In genomic region chr1:87828185-87828584, GRCm38 (mm10) we compare ENCODE assay signal across 10 mouse cellular contexts. TPM values are rescaled to one million over a fixed set of nuclear protein-coding genes. Genes with fewer than 3 reads are reported as not detected.
DNase-seq lines count a peak whose midpoint lies in the region; ATAC-seq and TF ChIP-seq lines count a peak whose summit lies in the region.
"Had no signal": no experiment of that assay in that cellular context is flagged by ENCODE, and none has a peak within 500 bp of the region (broad histone marks: within the 10 kb centered on the region; RNA-seq: fewer than 3 reads in every experiment).

No protein-coding gene starts in this region.

- peak overlapping the region; percentile 69 for H3K27ac ChIP-seq in heart, adult 2 months
- no peak overlapping the region for H3K27ac ChIP-seq in heart, embryonic 12.5 days (ENCODE audit: poor library complexity, severe bottlenecking)
- H3K27ac ChIP-seq in bone marrow, adult 2 months (ENCODE audit: control insufficient read depth, insufficient read depth, low read depth, low read length, poor library complexity): peak overlapping the region; percentile 98
- no peak overlapping the region for H3K27ac ChIP-seq in lung, postnatal 0 days (ENCODE audit: low read length)
- H3K27ac ChIP-seq: lung, embryonic 15.5 days had no signal

- 39% methylated on average over 9 of the region's 9 CpGs for WGBS in heart, adult 2 months
- WGBS in heart, embryonic 12.5 days: 51% methylated on average over 9 of the region's 9 CpGs
- 3% methylated on average over 9 of the region's 9 CpGs for WGBS in bone marrow, adult 2 months
- WGBS in lung, postnatal 0 days: 49% methylated on average over 9 of the region's 9 CpGs

- no peaks in the 10 kb centered on the region for H3K36me3 ChIP-seq in heart, adult 2 months (ENCODE audit: control insufficient read depth, insufficient read depth, low read length)
- H3K36me3 ChIP-seq in heart, embryonic 12.5 days: no peaks in the 10 kb centered on the region
- H3K36me3 ChIP-seq in lung, postnatal 0 days (ENCODE audit: insufficient read depth, low read length): no peaks in the 10 kb centered on the region
- no peaks in the 10 kb centered on the region for H3K36me3 ChIP-seq in splenic B cell, adult 2 months (ENCODE audit: control insufficient read depth, insufficient read depth, low read length, poor library complexity, severe bottlenecking)
- H3K36me3 ChIP-seq: lung, embryonic 15.5 days had no signal

- no peak overlapping the region for H3K4me2 ChIP-seq in heart, embryonic 12.5 days
- H3K4me2 ChIP-seq in lung, postnatal 0 days (replicated peaks; ENCODE audit: low read depth, low read length): no peak overlapping the region
- H3K4me2 ChIP-seq: lung, embryonic 15.5 days had no signal

- H3K27me3 ChIP-seq in heart, adult 2 months (ENCODE audit: control insufficient read depth, insufficient read depth, low read length): no peaks in the 10 kb centered on the region
- H3K27me3 ChIP-seq in heart, embryonic 12.5 days (replicated peaks): no peaks in the 10 kb centered on the region
- H3K27me3 ChIP-seq in lung, postnatal 0 days (replicated peaks; ENCODE audit: insufficient read depth, low read length): no peaks in the 10 kb centered on the region
- H3K27me3 ChIP-seq in splenic B cell, adult 2 months (ENCODE audit: control insufficient read depth, insufficient read depth, low read length, poor library complexity, severe bottlenecking): no peaks in the 10 kb centered on the region
- H3K27me3 ChIP-seq: lung, embryonic 15.5 days; Patski had no signal

- H3K9me3 ChIP-seq in heart, embryonic 12.5 days (replicated peaks): peaks cover 4% of the 10 kb centered on the region; the same call in 1 of the 2 replicates
- no peaks in the 10 kb centered on the region for H3K9me3 ChIP-seq in lung, postnatal 0 days (ENCODE audit: low read length)
- H3K9me3 ChIP-seq: lung, embryonic 15.5 days had no signal

- no peaks in the 10 kb centered on the region for H3K79me2 ChIP-seq in heart, adult 2 months (replicated peaks; ENCODE audit: control insufficient read depth, insufficient read depth, low read length)

- no peak for ATAC-seq in heart, embryonic 12.5 days (ENCODE audit: insufficient number of reproducible peaks, low FRiP score)
- no peak for ATAC-seq in lung, postnatal 0 days
- ATAC-seq: Patski had no signal

- H3K9ac ChIP-seq in heart, adult 2 months (ENCODE audit: low read depth, low read length): no peak overlapping the region
- no peak overlapping the region for H3K9ac ChIP-seq in heart, embryonic 12.5 days
- H3K9ac ChIP-seq in lung, postnatal 0 days (replicated peaks; ENCODE audit: low read depth): no peak overlapping the region
- H3K9ac ChIP-seq: lung, embryonic 15.5 days had no signal

- H3K4me3 ChIP-seq in heart, adult 2 months: no peak overlapping the region
- H3K4me3 ChIP-seq in heart, embryonic 12.5 days: no peak overlapping the region
- H3K4me3 ChIP-seq in bone marrow, adult 2 months (replicated peaks; ENCODE audit: control insufficient read depth, low read depth, low read length): no peak overlapping the region
- H3K4me3 ChIP-seq in lung, postnatal 0 days (ENCODE audit: low read depth, low read length): no peak overlapping the region
- H3K4me3 ChIP-seq: lung, embryonic 15.5 days had no signal

- intact Hi-C loops in heart, adult 2 months (cut with DNase I): no loop called here

- peak; percentile 68; the same call in 1 of the 2 replicates for TF ChIP-seq EP300 in heart, adult 2 months (IDR thresholded peaks at IDR 0.05; ENCODE audit: insufficient read depth, low read depth, low read length)
- no peak for TF ChIP-seq EP300 in lung, postnatal 0 days (IDR thresholded peaks at IDR 0.05)

- no peak for TF ChIP-seq CTCF in heart, adult 2 months (IDR thresholded peaks at IDR 0.05)
- TF ChIP-seq CTCF in bone marrow, adult 2 months (IDR thresholded peaks at IDR 0.05; ENCODE audit: control insufficient read depth, insufficient read depth, low read length): no peak
- no peak for TF ChIP-seq CTCF in lung, postnatal 0 days (IDR thresholded peaks at IDR 0.05)

- H3K4me1 ChIP-seq in heart, adult 2 months (ENCODE audit: control insufficient read depth, insufficient read depth, low read length): peaks cover 12% of the 10 kb centered on the region
- H3K4me1 ChIP-seq in heart, embryonic 12.5 days (replicated peaks): peaks cover 15% of the 10 kb centered on the region
- peaks cover 6% of the 10 kb centered on the region; the same call in 1 of the 2 replicates for H3K4me1 ChIP-seq in bone marrow, adult 2 months (ENCODE audit: control insufficient read depth, insufficient read depth, low read length)
- H3K4me1 ChIP-seq in lung, postnatal 0 days (ENCODE audit: insufficient read depth, low read depth, low read length): no peaks in the 10 kb centered on the region

- no peak for TF ChIP-seq POLR2A in heart, adult 2 months (IDR thresholded peaks at IDR 0.05; ENCODE audit: insufficient read depth, low read depth, low read length)
- peak; percentile 35; the same call in 1 of the 2 replicates for TF ChIP-seq POLR2A in bone marrow, adult 2 months (IDR thresholded peaks at IDR 0.05; ENCODE audit: borderline replicate concordance, control insufficient read depth, low read depth, low read length)

- peak; percentile 49 to 78 for DNase-seq in heart, adult 2 months
- DNase-seq in lung, postnatal 0 days (ENCODE audit: low spot score): peak; percentile 50
- peak; percentile 96 for DNase-seq in splenic B cell, adult 2 months (ENCODE audit: low read depth, low spot score)
- no peak for DNase-seq in kidney, postnatal 36 days
- no peak for DNase-seq in embryo, embryonic 10 days (ENCODE audit: low spot score)
- DNase-seq in ovary, postnatal 14 days (ENCODE audit: low spot score): no peak

RNA-seq across cellular contexts. Expression of gene Sag, which starts 24.7 kb away (rescaled TPM):
- under 1 TPM; 0.16 to 0.43 TPM for total RNA-seq in heart, adult 2 months (2021)
- 0.47 and 0.57 TPM in 2 replicates for polyA plus RNA-seq in heart, adult 2 months (2012; rRNA removed)
- 0.70 and 1.2 TPM in 2 replicates for polyA plus RNA-seq in heart, embryonic 12.5 days (2016; fragmentation: Nextera tagmentation; extraction: Ambion mirVana)
- polyA plus RNA-seq in bone marrow, adult 2 months (2011; ENCODE audit: insufficient read depth, insufficient read length, low replicate concordance, missing spikeins): 4.0 and 7.0 TPM in 2 replicates
- polyA plus RNA-seq in lung, postnatal 0 days (2015; fragmentation: Nextera tagmentation; extraction: Ambion mirVana): 0.38 and 0.49 TPM in 2 replicates

RNA-seq across cellular contexts. Expression of gene Dgkd, which starts 24.9 kb away (rescaled TPM):
- total RNA-seq in heart, adult 2 months (2021): 10 to 100 TPM; 40.8 to 47.3 TPM
- 23.5 and 34.7 TPM in 2 replicates for polyA plus RNA-seq in heart, adult 2 months (2012; rRNA removed)
- 24.1 TPM in 2 replicates for polyA plus RNA-seq in heart, embryonic 12.5 days (2016; fragmentation: Nextera tagmentation; extraction: Ambion mirVana)
- polyA plus RNA-seq in bone marrow, adult 2 months (2011; ENCODE audit: insufficient read depth, insufficient read length, low replicate concordance, missing spikeins): 33.5 and 56.0 TPM in 2 replicates
- polyA plus RNA-seq in lung, postnatal 0 days (2015; fragmentation: Nextera tagmentation; extraction: Ambion mirVana): 24.3 and 25.5 TPM in 2 replicates

Comparison
In these comparisons a context has a peak if more than half of its experiments do, and no peak if none do; other contexts are left out.
1. H3K27ac ChIP-seq: peak in heart, adult 2 months (single experiment) and bone marrow, adult 2 months (single experiment); none in heart, embryonic 12.5 days (single experiment) and lung, postnatal 0 days (single experiment).
2. DNase-seq: peak in heart, adult 2 months (2 of 2), lung, postnatal 0 days (single experiment) and splenic B cell, adult 2 months (single experiment); none in kidney, postnatal 36 days (0 of 2), embryo, embryonic 10 days (single experiment) and ovary, postnatal 14 days (single experiment).